Mouse (Mus musculus): ENCODE data around the gene Mpdz.

The Mpdz gene

GRCm38 (mm10) chr4:81392869-81393268 is 49.7 kb downstream of the Mpdz start:
- DNase-seq (ENCODE audit: low read depth, low spot score) = no peak

DNA sequence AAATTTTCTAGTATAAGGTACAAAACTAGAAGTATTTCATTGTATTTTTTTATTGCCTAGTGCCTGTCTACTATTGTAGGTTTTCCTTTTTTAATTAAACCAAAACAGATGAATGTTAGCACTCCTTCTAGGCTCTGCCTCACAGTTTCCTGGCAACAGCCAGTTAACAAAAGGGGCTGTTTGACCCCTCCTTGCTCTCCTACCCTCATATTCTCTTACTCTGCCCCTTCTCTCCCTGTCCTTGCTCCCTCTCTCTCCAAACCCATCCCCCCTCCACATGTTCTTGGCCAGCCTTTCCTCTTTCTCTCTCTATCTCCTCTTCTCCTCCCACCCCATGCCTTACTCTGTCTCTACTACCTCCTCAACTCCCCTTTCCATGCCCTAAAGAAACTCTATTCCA is 53.4 kb downstream of the Mpdz start:
- no peak for DNase-seq (ENCODE audit: low read depth, low spot score)

DNA sequence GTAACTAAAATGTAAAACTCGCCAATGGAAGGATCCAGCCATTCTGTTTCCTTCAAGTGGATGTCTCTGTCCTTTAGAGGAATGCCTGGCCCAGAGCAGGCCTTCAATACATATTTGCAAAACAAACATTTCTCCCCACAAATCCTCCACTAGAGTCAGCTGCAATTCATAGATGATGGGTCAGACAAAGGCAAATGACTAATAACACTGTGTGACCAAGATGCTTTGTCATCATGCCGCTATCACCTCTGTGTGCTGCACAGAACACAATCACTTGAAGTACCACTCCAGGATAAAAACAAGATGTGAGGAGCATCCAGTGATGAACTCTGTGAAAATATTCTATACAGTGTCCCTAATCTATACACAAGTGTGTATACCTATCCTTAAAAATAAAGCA is 55.0 kb downstream of the Mpdz start:
- DNase-seq (ENCODE audit: low read depth, low spot score) = no peak

DNA sequence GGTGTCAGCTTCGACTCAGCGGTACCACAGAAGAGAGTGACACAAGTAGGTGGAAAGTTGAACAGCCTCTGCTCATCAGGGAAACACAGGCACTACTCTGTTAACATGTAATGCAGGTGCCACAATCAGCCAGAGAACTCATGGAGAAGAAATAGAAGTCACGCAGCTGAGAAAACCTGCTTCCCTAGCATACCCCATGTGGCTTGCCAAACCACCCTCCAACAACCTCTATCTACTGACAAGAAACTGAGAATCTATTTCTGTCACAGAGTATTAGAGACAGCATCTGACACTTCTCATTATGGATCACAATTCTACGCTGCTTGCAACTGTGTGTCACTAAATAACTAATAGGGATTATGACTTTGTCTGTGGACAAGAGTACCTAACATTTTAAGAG is 70.3 kb downstream of the Mpdz start:
- no peak for DNase-seq (ENCODE audit: low read depth, low spot score)

GRCm38 (mm10) chr4:81351368-81351767 is 91.2 kb downstream of the Mpdz start:
- DNase-seq (ENCODE audit: low read depth, low spot score) = no peak

GRCm38 (mm10) chr4:81348646-81349045 is 94.0 kb downstream of the Mpdz start:
- DNase-seq (ENCODE audit: low read depth, low spot score) = no peak

GRCm38 (mm10) chr4:81345141-81345540 is 97.5 kb downstream of the Mpdz start:
- DNase-seq (ENCODE audit: low read depth, low spot score) = no peak

DNA sequence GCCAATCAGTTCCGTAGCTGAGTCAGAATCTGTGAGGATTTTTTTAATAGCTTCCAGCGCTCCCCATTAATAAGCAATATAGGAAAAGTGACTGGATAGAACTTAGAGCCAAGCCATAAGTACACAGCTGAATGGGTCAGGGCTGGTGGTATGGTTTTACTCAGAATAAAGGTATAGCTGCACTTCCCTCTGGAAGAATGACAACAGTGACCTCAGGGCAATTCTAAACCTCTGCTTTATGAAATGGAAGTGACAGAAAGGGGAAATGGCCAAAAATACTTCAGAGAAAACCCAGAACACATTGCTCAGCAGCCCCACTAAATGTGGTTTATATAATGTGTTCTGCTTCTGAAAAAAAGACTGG is 109.0 kb downstream of the Mpdz start:
- no peak for DNase-seq (ENCODE audit: low read depth, low spot score)

GRCm38 (mm10) chr4:81332901-81333627 is 109.6 kb downstream of the Mpdz start:
- no peak for DNase-seq (ENCODE audit: low read depth, low spot score)

DNA sequence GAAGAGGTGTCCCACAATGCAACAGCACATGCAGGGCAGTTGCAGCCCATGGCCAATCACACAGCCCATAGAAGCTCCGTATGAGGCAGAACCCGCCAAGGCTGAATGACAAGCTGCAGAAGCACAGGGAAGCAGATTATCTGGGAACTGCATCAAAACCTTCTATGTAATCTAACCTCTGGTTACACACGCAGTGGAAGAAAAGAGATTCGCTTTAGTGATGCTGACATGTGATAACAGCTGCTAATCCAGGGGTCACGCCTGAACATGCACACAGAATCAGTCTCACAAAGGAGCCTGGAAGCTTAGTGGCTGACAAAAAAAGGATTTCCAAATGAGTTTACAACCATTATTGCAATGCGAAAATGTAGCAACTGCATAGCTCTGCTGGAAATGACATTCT is 110.2 kb downstream of the Mpdz start:
- DNase-seq (ENCODE audit: low read depth, low spot score) = no peak

DNA sequence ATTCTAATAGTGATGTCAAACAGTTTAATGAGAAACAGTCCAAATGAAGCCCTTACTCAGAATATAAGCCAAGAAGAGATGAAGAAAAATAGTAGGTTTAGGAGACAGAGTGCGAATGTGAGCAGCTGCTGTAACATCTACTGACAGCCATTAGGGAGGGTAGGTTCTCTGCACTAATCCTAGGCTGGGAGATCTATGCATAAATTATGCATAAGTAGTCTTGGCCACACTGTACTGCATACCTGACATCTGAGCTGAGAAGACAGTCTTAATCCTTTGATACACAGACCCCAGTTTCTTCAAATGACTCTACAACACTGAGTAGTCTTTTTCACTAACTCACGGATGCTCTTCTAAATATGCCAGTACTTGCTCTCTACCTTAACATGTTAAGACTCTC is 114.9 kb downstream of the Mpdz start:
- DNase-seq (ENCODE audit: low read depth, low spot score) = no peak

- DNase-seq (ENCODE audit: low read depth, low spot score) = no peak
These were observed 118.8 kb downstream of the Mpdz start for GRCm38 (mm10) chr4:81323853-81324252.

GRCm38 (mm10) chr4:81322232-81322631 is 120.4 kb downstream of the Mpdz start:
- no peak for DNase-seq (ENCODE audit: low read depth, low spot score)

GRCm38 (mm10) chr4:81314618-81315017 is 128.0 kb downstream of the Mpdz start:
- no peak for DNase-seq (ENCODE audit: low read depth, low spot score)

DNA sequence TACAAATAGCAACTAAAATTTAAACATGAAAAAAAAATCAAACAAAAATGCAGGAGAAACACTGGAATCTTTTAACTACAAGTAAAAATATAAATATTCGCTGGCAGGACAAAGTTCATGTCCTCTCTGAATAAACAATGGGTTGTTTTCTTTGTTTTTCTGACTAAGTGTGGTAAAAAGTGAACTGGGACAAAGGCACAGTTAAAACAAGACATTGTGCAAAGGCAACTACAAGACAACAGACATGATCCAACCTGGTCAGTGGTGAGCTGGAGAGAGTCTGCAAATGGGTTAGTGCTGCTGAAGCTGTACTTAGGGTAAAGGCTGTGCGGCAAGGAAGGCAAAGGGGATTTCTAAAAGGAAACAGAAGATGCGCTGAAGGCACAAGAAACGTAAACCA is 129.4 kb downstream of the Mpdz start:
- no peak for DNase-seq (ENCODE audit: low read depth, low spot score)

DNA sequence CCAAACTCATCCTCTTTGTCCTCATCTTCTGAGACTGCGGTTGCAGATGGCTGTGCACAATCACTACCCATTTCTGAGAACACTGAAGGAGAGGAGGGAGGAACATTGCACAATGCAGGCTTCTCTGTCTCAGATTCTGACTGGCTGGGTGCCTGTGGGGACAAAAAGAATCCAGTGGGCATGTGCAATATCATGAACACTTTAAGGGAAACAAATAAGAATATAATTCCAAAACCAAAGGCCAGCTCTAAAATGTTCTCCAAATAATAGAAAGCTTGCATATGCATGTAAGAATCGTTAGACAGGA is 132.5 kb downstream of the Mpdz start:
- no peak for DNase-seq (ENCODE audit: low read depth, low spot score)

- DNase-seq (ENCODE audit: low read depth, low spot score) = no peak
These were observed 133.0 kb downstream of the Mpdz start for GRCm38 (mm10) chr4:81309473-81310167.

GRCm38 (mm10) chr4:81307596-81308265 is 134.9 kb downstream of the Mpdz start:
- no peak for DNase-seq (ENCODE audit: low read depth, low spot score)

DNA sequence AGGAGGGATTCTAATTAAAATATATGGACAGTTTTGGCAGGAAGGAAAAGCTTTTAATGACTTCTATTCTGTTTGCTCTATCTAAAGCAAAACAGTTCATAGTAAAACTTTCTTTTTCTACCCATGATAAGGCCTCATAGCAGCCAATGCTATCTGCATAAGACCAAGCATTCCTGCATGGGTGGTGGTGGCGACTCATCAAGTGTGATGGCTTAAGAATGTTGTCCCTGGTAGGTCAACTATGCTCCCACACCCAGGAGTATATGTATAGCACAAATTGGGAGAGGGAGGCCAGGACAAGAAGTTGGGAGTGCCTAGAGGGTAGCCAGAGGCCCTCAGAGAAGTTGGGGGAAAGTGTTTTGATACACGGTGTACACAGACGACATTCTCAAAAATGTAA is 140.6 kb downstream of the Mpdz start:
- no peak for DNase-seq (ENCODE audit: low read depth, low spot score)

DNA sequence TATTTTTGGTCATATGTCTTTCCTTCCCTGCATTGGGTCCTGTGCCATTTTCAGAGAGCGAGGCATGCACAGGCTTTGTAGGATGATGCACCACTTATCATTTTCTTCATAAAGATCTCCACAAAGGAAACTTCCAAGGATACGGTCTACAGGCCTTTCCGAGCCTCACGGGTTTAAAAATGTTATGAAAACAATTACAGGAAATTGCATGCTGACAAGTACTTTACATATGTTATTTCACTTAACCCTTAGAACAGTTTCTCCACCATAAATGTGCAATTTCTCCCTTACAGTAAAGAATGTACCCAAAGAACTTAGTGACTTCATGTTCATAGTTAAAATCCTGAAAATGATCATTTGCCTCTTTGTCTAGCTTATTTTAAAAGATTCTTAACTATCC is 144.2 kb downstream of the Mpdz start:
- DNase-seq (ENCODE audit: low read depth, low spot score) = no peak

GRCm38 (mm10) chr4:81293309-81293708 is 149.3 kb downstream of the Mpdz start:
- no peak for DNase-seq (ENCODE audit: low read depth, low spot score)

- DNase-seq (ENCODE audit: low read depth, low spot score) = no peak
These were observed 157.1 kb downstream of the Mpdz start for GRCm38 (mm10) chr4:81285564-81285963.

DNA sequence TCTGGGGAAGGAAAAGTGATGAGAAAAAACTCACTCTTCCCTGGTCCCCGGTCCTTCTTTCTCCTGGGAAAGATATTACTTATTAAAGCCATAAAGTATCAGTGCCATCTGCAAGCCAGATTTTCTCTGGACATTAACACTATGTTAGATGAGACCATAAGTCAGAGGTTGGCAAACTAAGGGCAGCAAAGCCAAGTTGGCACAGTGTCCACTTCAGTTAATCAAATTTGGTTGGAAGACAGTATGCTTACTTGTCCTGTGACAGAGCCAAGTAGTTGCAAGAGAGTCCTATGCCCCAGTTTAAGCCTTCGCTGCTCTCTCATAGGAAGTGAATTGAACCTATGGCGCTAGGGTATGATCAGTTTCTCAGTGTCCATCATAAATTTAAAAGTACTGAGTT is 159.0 kb downstream of the Mpdz start:
- no peak for DNase-seq (ENCODE audit: low read depth, low spot score)
